Mouse (Mus musculus) MEL (cell line): Measurements from ENCODE around the gene Mark1.

Source experiments
- CTCF ChIP-seq, 3 experiments: IDR thresholded peaks in 2 of 3; conservative IDR thresholded peaks in 1 of 3; 2 replicates each; pipeline ENCODE4 v1.5.1; 2011 to 2012; ENCODE audit warnings: low read length in 3 of 3, low read depth in 2 of 3, mild to moderate bottlenecking in 2 of 3, improper control_type of control experiment in 1 of 3, inconsistent platforms in 1 of 3, mixed read lengths in 1 of 3, moderate library complexity in 1 of 3; ENCODE audit not compliant: control insufficient read depth in 1 of 3, insufficient read depth in 1 of 3, poor library complexity in 1 of 3, severe bottlenecking in 1 of 3
- JUND ChIP-seq: IDR thresholded peaks from 2 replicates; pipeline ENCODE4 v1.6.1; 2011; ENCODE audit warnings: low read depth, mild to moderate bottlenecking, improper control_type of control experiment, low read length
- NELFE ChIP-seq: IDR thresholded peaks from 2 replicates; pipeline ENCODE4 v1.6.1; 2011; ENCODE audit warnings: low read depth, low read length, improper control_type of control experiment
- NRF1 ChIP-seq: IDR thresholded peaks from 2 replicates; pipeline ENCODE4 v1.6.1; 2014; ENCODE audit warnings: low read depth, mild to moderate bottlenecking, inconsistent platforms, low read length, improper control_type of control experiment, moderate library complexity; ENCODE audit not compliant: poor library complexity, insufficient read depth, severe bottlenecking
- POLR2A ChIP-seq, 2 experiments: IDR thresholded peaks; 2 replicates each; pipeline ENCODE4 v1.6.1; 2011 to 2012; ENCODE audit warnings: low read length in 2 of 2, mild to moderate bottlenecking in 2 of 2, control low read depth in 1 of 2, improper control_type of control experiment in 1 of 2, low read depth in 1 of 2, moderate library complexity in 1 of 2; ENCODE audit not compliant: control insufficient read depth in 1 of 2, insufficient read depth in 1 of 2, poor library complexity in 1 of 2
- POLR2AphosphoS2 ChIP-seq: IDR thresholded peaks from 2 replicates; pipeline ENCODE4 v1.6.1; 2011; ENCODE audit warnings: low read length, improper control_type of control experiment
- RAD21 ChIP-seq: IDR thresholded peaks from 2 replicates; pipeline ENCODE4 v1.6.1; 2011; ENCODE audit warnings: mild to moderate bottlenecking, low read depth, low read length, improper control_type of control experiment
- TAL1 ChIP-seq: IDR thresholded peaks from 2 replicates; pipeline ENCODE4 v1.6.1; 2012; ENCODE audit warnings: mild to moderate bottlenecking, inconsistent platforms, low read length, moderate library complexity, mixed read lengths
- USF2 ChIP-seq, 2 experiments: IDR thresholded peaks; 2 replicates each; pipeline ENCODE4 v1.6.1; 2011 to 2012; ENCODE audit warnings: improper control_type of control experiment in 2 of 2, low read length in 2 of 2, borderline replicate concordance in 1 of 2, inconsistent platforms in 1 of 2, low read depth in 1 of 2, mild to moderate bottlenecking in 1 of 2; ENCODE audit not compliant: insufficient read depth in 1 of 2
- ZC3H11A ChIP-seq: IDR thresholded peaks from 2 replicates; pipeline ENCODE4 v1.6.1; 2012; ENCODE audit warnings: low read depth, mild to moderate bottlenecking, inconsistent platforms, low read length, improper control_type of control experiment
- ZMIZ1 ChIP-seq: IDR thresholded peaks from 2 replicates; pipeline ENCODE4 v1.6.1; 2012; ENCODE audit warnings: low read depth, mild to moderate bottlenecking, inconsistent platforms, low read length, improper control_type of control experiment, moderate library complexity

- TF ChIP-seq POLR2A (IDR thresholded peaks at IDR 0.05; ENCODE audit: control insufficient read depth in 1 of 2, insufficient read depth in 1 of 2, low read depth in 1 of 2, low read length in 2 of 2, poor library complexity in 1 of 2) (no peak), ZC3H11A (no peak), CTCF (IDR thresholded peaks at IDR 0.05 in 2 of 3, conservative IDR thresholded peaks at IDR 0.05 in 1 of 3; ENCODE audit: control insufficient read depth in 1 of 3, insufficient read depth in 1 of 3, low read depth in 2 of 3, low read length in 3 of 3, poor library complexity in 1 of 3, severe bottlenecking in 1 of 3) (no peak), NELFE (no peak), USF2 (IDR thresholded peaks at IDR 0.05; ENCODE audit: borderline replicate concordance in 1 of 2, insufficient read depth in 1 of 2, low read depth in 1 of 2, low read length in 2 of 2) (no peak), ZMIZ1 (no peak), NRF1 (no peak), POLR2AphosphoS2 (no peak), RAD21 (no peak), TAL1 (no peak), JUND (no peak)
Observed at GRCm38 (mm10) chr1:184872069-184872819, 127.1 kb downstream of the Mark1 start.
